Mouse (Mus musculus) intestine, embryonic 14.5 days (tissue): Measurements from ENCODE around the gene Pacsin1. TPM values are rescaled to one million over a fixed set of nuclear protein-coding genes. Genes with fewer than 3 reads are reported as not detected.

Source experiments
- ATAC-seq: fragments of 200-750 bp; cut with Nextera tagmentation; replicated peaks from 2 replicates; pipeline ENCODE4 v1.8.0; 2017; ENCODE audit warnings: low read depth, moderate number of reproducible peaks, moderate TSS enrichment, moderate library complexity; ENCODE audit not compliant: low FRiP score, low TSS enrichment
- DNase-seq: peaks from one replicate; pipeline ENCODE4 v3.0.0-alpha.2; 2018; ENCODE audit warnings: low spot score
- H3K27ac ChIP-seq: fragments of 300-500 bp; sonication (generic); 2 replicates; pipeline ENCODE4 v1.5.1; 2014; ENCODE audit warnings: low read depth, mild to moderate bottlenecking, control low read depth
- H3K27me3 ChIP-seq: fragments of 300-500 bp; sonication (generic); replicated peaks from 2 replicates; pipeline ENCODE4 v1.6.1; 2014; ENCODE audit warnings: low read length, control low read depth; ENCODE audit not compliant: control insufficient read depth, insufficient read depth
- H3K36me3 ChIP-seq: fragments of 300-500 bp; sonication (generic); 2 replicates; pipeline ENCODE4 v1.6.1; 2014; ENCODE audit warnings: low read length, control low read depth; ENCODE audit not compliant: control insufficient read depth, insufficient read depth
- H3K4me1 ChIP-seq: fragments of 300-500 bp; sonication (generic); replicated peaks from 2 replicates; pipeline ENCODE4 v1.6.1; 2014; ENCODE audit warnings: low read length, control low read depth, mixed read lengths; ENCODE audit not compliant: control insufficient read depth, insufficient read depth
- H3K4me2 ChIP-seq: fragments of 300-500 bp; sonication (generic); 2 replicates; pipeline ENCODE4 v1.6.1; 2014; ENCODE audit warnings: low read length
- H3K4me3 ChIP-seq: fragments of 300-500 bp; sonication (generic); 2 replicates; pipeline ENCODE4 v1.5.1; 2014; ENCODE audit warnings: low read depth, low read length, control low read depth, mixed read lengths
- H3K9ac ChIP-seq: fragments of 300-500 bp; sonication (generic); 2 replicates; pipeline ENCODE4 v1.6.1; 2014; ENCODE audit warnings: mild to moderate bottlenecking, low read length
- H3K9me3 ChIP-seq: fragments of 300-500 bp; sonication (generic); 2 replicates; pipeline ENCODE4 v1.6.1; 2016; ENCODE audit warnings: low read length, control low read depth; ENCODE audit not compliant: control insufficient read depth
- WGBS: fragments of 180-500 bp; shearing (Covaris S2); extraction: QIAGEN DNeasy Blood & Tissue Kit; methylation state at CpG from one replicate; pipeline ENCODE4 v1.1.7; 2014; 5-methylcytosine and 5-hydroxymethylcytosine counted together
- polyA plus RNA-seq: library from polyadenylated mRNA; unstranded; fragments of >200 nt; fragmentation: Nextera tagmentation; extraction: Ambion mirVana; gene quantifications from 2 replicates; pipeline ENCODE4 v1.2.1, GENCODE M21; 2014

The Pacsin1 gene
- polyA plus RNA-seq = 1.5 and 2.0 TPM in 2 replicates

- Histone ChIP-seq H3K9ac (0 out of 2 replicates have a peak within 1 kb of the TSS, but pooled peaks have one; percentile 13), H3K4me2 (peak within 1 kb of the TSS; percentile 76), H3K9me3 (no peaks in the 10 kb centered on the region), H3K27me3 (peaks cover 38% of the 10 kb centered on the region), H3K36me3 (no peaks in the 10 kb centered on the region), H3K27ac (no peak within 1 kb of the TSS), H3K4me1 (peaks cover 6% of the 10 kb centered on the region; the same call in 1 of the 2 replicates), H3K4me3 (peak within 1 kb of the TSS; percentile 40)
- DNase-seq = no peak
- WGBS = 1% methylated on average over 65 of the region's 65 CpGs
- ATAC-seq = peak; percentile 36; the same call in 1 of the 2 replicates
Observed at GRCm38 (mm10) chr17:27655089-27656010, at the start of gene Pacsin1. TSS of gene Pacsin1 (plus strand) at chr17:27655509.

DNA sequence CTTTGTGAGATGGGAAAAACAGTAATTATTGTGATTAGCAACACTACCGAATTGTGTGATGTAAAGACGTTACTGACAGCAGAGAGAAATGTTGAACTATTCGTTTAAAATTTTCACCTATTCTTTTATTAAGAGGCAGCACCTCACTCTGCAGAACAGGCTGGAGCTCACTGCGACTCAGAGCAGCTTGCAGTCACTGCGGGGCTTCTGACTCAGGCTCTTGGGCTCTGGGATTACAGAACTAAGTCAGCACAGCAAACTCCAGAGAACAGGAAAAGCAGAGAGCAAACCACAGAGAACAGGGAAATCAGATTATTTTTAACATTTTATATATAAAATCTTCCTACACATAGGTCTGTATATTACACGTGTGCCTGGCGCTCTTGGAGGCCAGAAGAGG is 45.7 kb upstream of the Pacsin1 start:
- Histone ChIP-seq H3K4me1 (peaks cover 7% of the 10 kb centered on the region), H3K36me3 (peaks cover 6% of the 10 kb centered on the region), H3K27me3 (no peaks in the 10 kb centered on the region), H3K9ac (no peak overlapping the region), H3K27ac (no peak overlapping the region), H3K4me2 (no peak overlapping the region), H3K9me3 (no peaks in the 10 kb centered on the region), H3K4me3 (no peak overlapping the region)
- WGBS = 80% methylated on average over 7 of the region's 7 CpGs
- ATAC-seq (no peak), DNase-seq (no peak)

GRCm38 (mm10) chr17:27610679-27611518 is 44.4 kb upstream of the Pacsin1 start:
- DNase-seq (no peak), ATAC-seq (no peak)
- H3K27ac ChIP-seq = no peak overlapping the region
- H3K9ac ChIP-seq = no peak overlapping the region
- no peak overlapping the region for H3K4me2 ChIP-seq
- H3K9me3 ChIP-seq = no peaks in the 10 kb centered on the region
- no peaks in the 10 kb centered on the region for H3K27me3 ChIP-seq
- WGBS = 71% methylated on average over 10 of the region's 10 CpGs
- peaks cover 7% of the 10 kb centered on the region for H3K4me1 ChIP-seq
- no peak overlapping the region for H3K4me3 ChIP-seq
- H3K36me3 ChIP-seq = peaks cover 6% of the 10 kb centered on the region

DNA sequence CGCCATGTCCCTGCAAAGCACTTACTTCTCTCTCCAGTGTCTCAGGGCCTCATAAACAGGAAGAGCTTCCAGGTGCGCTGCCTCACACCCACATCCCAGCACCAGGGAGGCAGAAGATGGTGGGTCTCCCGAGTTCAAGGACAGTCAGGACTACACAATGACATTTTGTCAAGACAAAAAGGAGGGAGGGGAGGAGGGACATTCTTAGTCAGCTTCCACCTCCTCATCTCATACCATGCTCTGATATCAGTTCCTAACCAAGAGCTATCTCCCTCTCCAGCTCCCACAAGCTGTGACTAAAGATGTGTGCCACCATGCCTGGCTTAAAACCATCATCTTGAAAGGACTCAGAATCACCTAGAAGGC is 43.8 kb upstream of the Pacsin1 start:
- no peak overlapping the region for H3K4me2 ChIP-seq
- H3K4me3 ChIP-seq = no peak overlapping the region
- H3K27me3 ChIP-seq = no peaks in the 10 kb centered on the region
- peaks cover 6% of the 10 kb centered on the region for H3K36me3 ChIP-seq
- WGBS = 51% methylated on average over 3 of the region's 3 CpGs
- no peak overlapping the region for H3K9ac ChIP-seq
- no peaks in the 10 kb centered on the region for H3K9me3 ChIP-seq
- H3K4me1 ChIP-seq = peaks cover 7% of the 10 kb centered on the region
- H3K27ac ChIP-seq = no peak overlapping the region
- ATAC-seq = no peak
- DNase-seq = no peak

- Histone ChIP-seq H3K27me3 (no peaks in the 10 kb centered on the region), H3K4me2 (no peak overlapping the region), H3K27ac (no peak overlapping the region), H3K4me1 (peaks cover 7% of the 10 kb centered on the region), H3K4me3 (no peak overlapping the region), H3K9me3 (no peaks in the 10 kb centered on the region), H3K36me3 (peaks cover 6% of the 10 kb centered on the region), H3K9ac (no peak overlapping the region)
- WGBS = 83% methylated on average over 5 of the region's 5 CpGs
- DNase-seq = no peak
- ATAC-seq = no peak
Observed at GRCm38 (mm10) chr17:27611994-27612393, 43.3 kb upstream of the Pacsin1 start.

GRCm38 (mm10) chr17:27613016-27613415 is 42.3 kb upstream of the Pacsin1 start:
- peaks cover 6% of the 10 kb centered on the region for H3K36me3 ChIP-seq
- H3K4me3 ChIP-seq = no peak overlapping the region
- no peak overlapping the region for H3K27ac ChIP-seq
- H3K4me1 ChIP-seq = peaks cover 7% of the 10 kb centered on the region
- DNase-seq (no peak), ATAC-seq (no peak)
- H3K9ac ChIP-seq = no peak overlapping the region
- whole genome bisulfite sequencing = 88% methylated on average over 4 of the region's 4 CpGs
- no peak overlapping the region for H3K4me2 ChIP-seq
- peaks cover 5% of the 10 kb centered on the region; the same call in 1 of the 2 replicates for H3K9me3 ChIP-seq
- no peaks in the 10 kb centered on the region for H3K27me3 ChIP-seq

GRCm38 (mm10) chr17:27615388-27615787 is 39.9 kb upstream of the Pacsin1 start:
- 67% methylated on average over 7 of the region's 7 CpGs for WGBS
- H3K36me3 ChIP-seq = peaks cover 6% of the 10 kb centered on the region
- ATAC-seq (no peak), DNase-seq (no peak)
- H3K4me1 ChIP-seq = peaks cover 7% of the 10 kb centered on the region
- H3K4me2 ChIP-seq = no peak overlapping the region
- no peak overlapping the region for H3K9ac ChIP-seq
- no peak overlapping the region for H3K4me3 ChIP-seq
- no peaks in the 10 kb centered on the region for H3K27me3 ChIP-seq
- H3K27ac ChIP-seq = no peak overlapping the region
- H3K9me3 ChIP-seq = peaks cover 5% of the 10 kb centered on the region; the same call in 1 of the 2 replicates

DNA sequence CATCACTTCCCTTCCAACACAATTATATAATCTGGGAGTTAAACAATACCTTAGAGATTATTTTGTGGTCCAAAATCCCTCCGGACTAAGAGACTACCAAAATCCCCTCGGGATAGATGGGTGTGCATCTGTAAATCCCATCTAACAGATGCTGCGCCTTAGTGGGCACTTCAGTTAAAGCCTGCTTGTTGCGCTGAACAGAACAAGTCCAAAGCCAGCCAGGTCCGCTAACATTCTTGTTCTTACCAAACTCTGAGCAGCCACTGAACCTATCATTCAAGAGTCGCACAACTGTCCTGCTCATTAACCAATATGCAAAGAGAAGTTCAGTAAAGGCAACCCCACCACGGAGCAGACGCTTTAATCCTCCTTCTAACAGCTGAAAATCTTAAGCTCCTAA is 34.1 kb upstream of the Pacsin1 start:
- WGBS = 49% methylated on average over 8 of the region's 8 CpGs
- ATAC-seq (no peak), DNase-seq (no peak)
- Histone ChIP-seq H3K9me3 (peaks cover 5% of the 10 kb centered on the region; the same call in 1 of the 2 replicates), H3K36me3 (no peaks in the 10 kb centered on the region), H3K9ac (peak overlapping the region; percentile 97; the same call in 1 of the 2 replicates), H3K27ac (no peak overlapping the region), H3K4me3 (peak overlapping the region; percentile 93), H3K4me2 (peak overlapping the region; percentile 56), H3K4me1 (peaks cover 15% of the 10 kb centered on the region), H3K27me3 (no peaks in the 10 kb centered on the region)
